Mouse (Mus musculus) hindbrain, embryonic 13.5 days (tissue): ENCODE data around the gene Cpne6. TPM values are rescaled to one million over a fixed set of nuclear protein-coding genes. Genes with fewer than 3 reads are reported as not detected.

ENCODE experiments used
- ATAC-seq: fragments of 200-750 bp; cut with Nextera tagmentation; 2 replicates; pipeline ENCODE4 v1.8.0; 2017; ENCODE audit warnings: moderate TSS enrichment; ENCODE audit not compliant: low FRiP score
- H3K27ac ChIP-seq: fragments of 300-500 bp; sonication (generic); 2 replicates; pipeline ENCODE4 v1.5.1; 2015; ENCODE audit warnings: inconsistent platforms, mild to moderate bottlenecking, moderate library complexity
- H3K27me3 ChIP-seq: fragments of 300-500 bp; sonication (generic); 2 replicates; pipeline ENCODE4 v1.6.1; 2015; ENCODE audit warnings: mild to moderate bottlenecking, inconsistent platforms
- H3K36me3 ChIP-seq: fragments of 300-500 bp; sonication (generic); 2 replicates; pipeline ENCODE4 v1.6.1; 2015; ENCODE audit warnings: mild to moderate bottlenecking, inconsistent platforms
- H3K4me1 ChIP-seq: fragments of 300-500 bp; sonication (generic); replicated peaks from 2 replicates; pipeline ENCODE4 v1.6.1; 2015; ENCODE audit warnings: inconsistent platforms
- H3K4me2 ChIP-seq: fragments of 300-500 bp; sonication (generic); 2 replicates; pipeline ENCODE4 v1.6.1; 2015; ENCODE audit warnings: inconsistent platforms, mild to moderate bottlenecking, moderate library complexity
- H3K4me3 ChIP-seq: fragments of 300-500 bp; sonication (generic); 2 replicates; pipeline ENCODE4 v1.5.1; 2015; ENCODE audit warnings: mild to moderate bottlenecking, inconsistent platforms
- H3K9ac ChIP-seq: fragments of 300-500 bp; sonication (generic); 2 replicates; pipeline ENCODE4 v1.6.1; 2015; ENCODE audit warnings: mild to moderate bottlenecking, inconsistent platforms
- H3K9me3 ChIP-seq: fragments of 300-500 bp; sonication (generic); 2 replicates; pipeline ENCODE4 v1.6.1; 2016; ENCODE audit warnings: inconsistent platforms
- WGBS: fragments of 180-500 bp; shearing (Covaris S2); methylation state at CpG from one replicate; pipeline ENCODE4 v1.1.7; 2015; 5-methylcytosine and 5-hydroxymethylcytosine counted together
- polyA plus RNA-seq: library from polyadenylated mRNA; unstranded; fragments of >200 nt; fragmentation: Nextera tagmentation; extraction: Ambion mirVana; gene quantifications from 2 replicates; pipeline ENCODE4 v1.2.1, GENCODE M21; 2015

Cpne6 gene
- polyA plus RNA-seq, 1 experiment from 2014 or later = 2.5 TPM

DNA sequence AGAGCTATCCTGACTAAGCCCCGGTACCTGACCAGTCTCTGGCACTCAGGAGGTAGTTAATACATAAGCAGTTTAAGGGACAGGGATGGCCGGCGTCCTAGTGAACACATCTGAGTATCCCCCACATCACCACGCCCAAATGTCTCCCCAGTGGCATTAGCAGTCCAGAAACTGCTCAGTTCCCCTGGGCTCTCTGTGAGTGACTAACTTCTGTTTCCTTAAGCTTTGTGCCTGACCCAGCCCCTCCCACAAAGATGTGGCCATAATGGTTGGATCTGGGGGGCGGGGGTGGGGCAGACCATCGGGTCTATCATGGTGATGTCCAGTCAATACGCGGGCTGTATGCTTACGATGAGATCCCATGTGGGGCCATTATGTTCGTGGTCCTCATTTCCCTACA, 705 bp upstream of the Cpne6 start:
- ATAC-seq = no peak
- no peak overlapping the region for H3K4me2 ChIP-seq
- peaks cover 11% of the 10 kb centered on the region; the same call in 1 of the 2 replicates for H3K36me3 ChIP-seq
- no peak overlapping the region for H3K9ac ChIP-seq
- H3K27ac ChIP-seq = no peak overlapping the region
- H3K27me3 ChIP-seq = peaks cover 6% of the 10 kb centered on the region
- peaks cover 21% of the 10 kb centered on the region for H3K4me1 ChIP-seq
- 68% methylated on average over 10 of the region's 10 CpGs for WGBS
- no peak overlapping the region for H3K4me3 ChIP-seq
- no peaks in the 10 kb centered on the region for H3K9me3 ChIP-seq

DNA sequence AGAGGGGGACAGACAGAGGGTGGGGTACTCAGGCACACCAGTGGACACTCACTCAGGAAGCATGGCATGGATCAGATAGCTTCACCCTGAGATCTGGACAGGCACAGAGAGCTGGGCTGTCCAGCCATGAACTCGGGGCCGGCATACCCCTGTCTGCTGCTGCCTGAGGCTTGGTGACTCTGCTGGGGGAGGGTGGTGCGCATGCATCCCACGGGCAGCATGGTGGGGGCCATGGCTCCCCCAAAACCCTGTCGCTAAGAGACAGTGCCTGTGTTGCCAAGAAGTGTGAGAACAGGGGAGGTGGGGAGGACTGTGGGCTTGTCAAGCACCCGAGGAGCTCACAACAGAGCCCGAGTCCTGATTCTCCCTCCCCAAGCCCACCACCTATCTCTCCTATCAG, 792 bp downstream of the Cpne6 start:
- 56% methylated on average over 7 of the region's 7 CpGs for WGBS
- Histone ChIP-seq H3K4me2 (no peak overlapping the region), H3K9ac (0 out of 2 replicates have a peak overlapping the region, but pooled peaks have one; percentile 29)

DNA sequence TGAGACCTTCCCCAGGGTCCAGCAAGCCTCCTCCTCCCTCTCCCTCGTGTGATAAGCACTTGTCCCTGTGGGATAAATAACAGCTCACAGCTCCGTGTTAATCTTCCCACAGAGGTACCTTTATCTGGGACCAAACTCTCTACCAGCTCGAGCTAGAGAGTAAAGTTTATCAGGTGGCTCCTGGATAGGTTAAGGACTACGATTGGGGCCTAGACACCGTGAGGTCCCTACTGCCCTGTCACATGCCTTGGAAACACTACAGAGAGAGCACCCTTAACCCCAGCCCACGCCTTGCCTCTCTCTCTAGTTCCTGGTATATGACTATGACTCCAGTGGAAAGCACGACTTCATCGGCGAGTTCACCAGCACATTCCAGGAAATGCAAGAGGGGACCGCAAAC, 3.7 kb downstream of the Cpne6 start:
- Histone ChIP-seq H3K4me3 (no peak overlapping the region), H3K9me3 (no peaks in the 10 kb centered on the region), H3K9ac (no peak overlapping the region), H3K36me3 (no peaks in the 10 kb centered on the region), H3K4me1 (peaks cover 28% of the 10 kb centered on the region), H3K27ac (no peak overlapping the region), H3K27me3 (peaks cover 6% of the 10 kb centered on the region), H3K4me2 (no peak overlapping the region)
- WGBS = 71% methylated on average over 10 of the region's 10 CpGs
- no peak for ATAC-seq

More for the DNA sequence above, 792 bp downstream of the Cpne6 start:
- Histone ChIP-seq H3K4me1 (peaks cover 21% of the 10 kb centered on the region), H3K27me3 (peaks cover 6% of the 10 kb centered on the region), H3K27ac (no peak overlapping the region), H3K9me3 (no peaks in the 10 kb centered on the region), H3K4me3 (no peak overlapping the region), H3K36me3 (peaks cover 8% of the 10 kb centered on the region; the same call in 1 of the 2 replicates)
- peak; percentile 29; the same call in 1 of the 2 replicates for ATAC-seq

DNA sequence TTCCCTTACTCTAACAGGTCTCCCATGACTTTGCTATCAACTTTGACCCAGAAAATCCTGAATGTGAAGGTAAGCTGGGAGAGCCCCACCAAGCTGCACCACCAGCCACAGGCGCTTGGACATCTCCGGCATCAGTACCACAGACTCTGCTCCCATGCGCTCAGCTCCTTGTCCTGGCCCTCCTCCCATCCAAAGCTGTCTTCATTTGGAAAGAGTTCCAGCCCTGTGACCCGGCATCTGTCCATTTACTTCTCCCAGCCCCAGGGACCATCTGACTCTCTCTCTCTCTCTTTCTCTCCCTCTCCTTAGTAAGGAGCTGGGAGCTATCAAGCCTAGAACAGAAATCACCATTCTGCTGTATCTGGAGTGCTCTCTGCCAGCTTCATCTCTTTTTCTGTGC, 5.6 kb downstream of the Cpne6 start:
- H3K4me2 ChIP-seq = no peak overlapping the region
- WGBS = 90% methylated on average over 4 of the region's 4 CpGs
- no peak for ATAC-seq
- H3K4me1 ChIP-seq = peaks cover 31% of the 10 kb centered on the region
- no peak overlapping the region for H3K27ac ChIP-seq
- H3K9me3 ChIP-seq = no peaks in the 10 kb centered on the region
- no peak overlapping the region for H3K4me3 ChIP-seq
- no peak overlapping the region for H3K9ac ChIP-seq
- H3K27me3 ChIP-seq = peaks cover 8% of the 10 kb centered on the region
- H3K36me3 ChIP-seq = no peaks in the 10 kb centered on the region

DNA sequence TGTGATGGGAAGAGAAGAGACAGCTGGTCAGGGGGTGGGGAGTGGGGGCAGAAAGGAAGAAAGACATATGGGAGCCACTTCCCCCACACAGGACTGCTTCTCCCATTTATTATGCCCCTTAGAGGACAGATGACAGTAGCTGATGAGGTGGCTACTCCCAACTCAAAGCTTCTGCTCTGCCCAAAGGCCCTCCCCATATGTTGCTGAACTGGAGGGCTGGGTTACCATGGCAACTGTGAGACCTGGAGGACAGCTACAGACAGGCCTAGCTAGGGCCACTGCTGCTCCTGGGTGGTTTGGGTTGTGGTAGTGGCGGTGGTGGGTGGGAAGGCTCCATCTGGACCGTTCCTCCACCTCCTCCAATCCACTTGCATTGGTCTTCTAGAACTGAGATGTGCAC, 8.7 kb downstream of the Cpne6 start:
- WGBS = 14% methylated on average over 2 of the region's 2 CpGs

DNA sequence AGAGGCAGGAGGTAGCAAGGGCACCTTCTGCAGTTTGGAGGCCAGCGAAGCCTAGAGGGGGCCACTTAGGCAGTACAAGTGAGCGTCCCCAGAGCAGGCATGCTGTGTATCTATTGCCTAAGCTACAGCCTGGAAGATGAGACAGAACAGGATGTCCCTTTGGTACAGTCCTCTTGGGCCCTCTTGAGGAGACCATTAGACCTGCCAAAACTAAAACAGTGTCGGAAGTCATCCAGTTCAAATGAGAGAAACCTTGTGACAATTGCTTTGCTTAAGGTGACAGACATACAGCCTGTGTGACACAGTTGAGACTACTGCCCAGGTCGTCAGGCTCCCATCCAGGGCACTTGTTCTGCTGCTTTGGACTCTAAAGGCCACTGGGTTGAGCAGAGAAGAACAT, 9.4 kb downstream of the Cpne6 start:
- H3K4me2 ChIP-seq = no peak overlapping the region

More for the DNA sequence above, 8.7 kb downstream of the Cpne6 start:
- peak overlapping the region; percentile 60 for H3K27ac ChIP-seq
- H3K4me3 ChIP-seq = no peak overlapping the region
- ATAC-seq = peak; percentile 75
- H3K36me3 ChIP-seq = no peaks in the 10 kb centered on the region
- no peak overlapping the region for H3K9ac ChIP-seq
- peaks cover 24% of the 10 kb centered on the region; the same call in 1 of the 2 replicates for H3K27me3 ChIP-seq
- peaks cover 26% of the 10 kb centered on the region for H3K4me1 ChIP-seq
- no peaks in the 10 kb centered on the region for H3K9me3 ChIP-seq
- no peak overlapping the region for H3K4me2 ChIP-seq

DNA sequence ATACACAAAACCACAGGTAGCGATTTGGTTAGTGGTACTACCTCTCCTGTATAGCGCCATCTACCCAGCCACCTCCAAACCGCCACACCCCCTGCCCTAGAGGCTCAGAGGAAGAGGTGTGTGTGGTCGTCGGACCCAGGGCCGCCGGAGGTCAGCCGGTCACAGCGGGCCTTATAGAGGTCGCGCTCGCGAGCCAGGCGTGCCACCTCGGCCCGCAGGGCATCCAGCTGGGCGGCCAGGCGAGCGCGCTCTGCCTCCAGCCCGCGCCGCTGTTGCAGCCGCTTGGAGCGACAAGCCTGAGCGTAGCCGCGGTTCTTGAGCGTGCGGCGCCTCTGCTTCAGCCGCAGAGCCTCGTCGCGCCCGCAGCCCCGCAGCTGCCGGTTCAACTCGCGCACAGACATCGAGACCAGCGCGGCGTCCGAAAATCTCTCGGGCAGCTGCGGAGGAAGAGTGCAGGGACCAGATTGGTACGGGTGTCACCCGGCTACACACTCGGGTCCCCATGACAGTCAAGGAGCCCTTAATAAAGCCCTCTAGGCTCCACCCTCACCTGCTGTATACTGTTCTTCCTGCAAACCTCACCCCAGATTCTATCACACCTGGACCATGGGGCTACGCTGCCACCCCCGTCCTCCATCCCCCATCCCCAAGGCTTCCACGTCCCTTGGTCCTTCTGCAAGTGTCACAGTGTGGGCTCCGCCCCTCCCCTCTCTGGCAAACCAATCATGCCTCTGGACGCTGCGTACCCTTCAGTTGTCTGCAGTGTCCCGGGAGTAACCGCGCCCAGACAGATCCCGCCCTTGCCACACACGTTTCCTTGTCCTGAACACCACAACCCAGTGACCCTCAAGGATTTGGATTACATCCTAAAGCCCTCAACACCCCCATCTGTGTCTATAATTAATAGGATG, 10.5 kb downstream of the Cpne6 start:
- peak overlapping the region; percentile 74 for H3K9ac ChIP-seq
- WGBS = 1% methylated on average over 61 of the region's 61 CpGs
- peaks cover 36% of the 10 kb centered on the region for H3K27me3 ChIP-seq

More for the DNA sequence above, 9.4 kb downstream of the Cpne6 start:
- Histone ChIP-seq H3K9me3 (no peaks in the 10 kb centered on the region), H3K4me1 (peaks cover 26% of the 10 kb centered on the region), H3K4me3 (no peak overlapping the region), H3K36me3 (no peaks in the 10 kb centered on the region), H3K27ac (peak overlapping the region; percentile 60), H3K27me3 (peaks cover 28% of the 10 kb centered on the region), H3K9ac (no peak overlapping the region; the same call in 1 of the 2 replicates)
- no peak for ATAC-seq
- WGBS = 59% methylated on average over 4 of the region's 4 CpGs

DNA sequence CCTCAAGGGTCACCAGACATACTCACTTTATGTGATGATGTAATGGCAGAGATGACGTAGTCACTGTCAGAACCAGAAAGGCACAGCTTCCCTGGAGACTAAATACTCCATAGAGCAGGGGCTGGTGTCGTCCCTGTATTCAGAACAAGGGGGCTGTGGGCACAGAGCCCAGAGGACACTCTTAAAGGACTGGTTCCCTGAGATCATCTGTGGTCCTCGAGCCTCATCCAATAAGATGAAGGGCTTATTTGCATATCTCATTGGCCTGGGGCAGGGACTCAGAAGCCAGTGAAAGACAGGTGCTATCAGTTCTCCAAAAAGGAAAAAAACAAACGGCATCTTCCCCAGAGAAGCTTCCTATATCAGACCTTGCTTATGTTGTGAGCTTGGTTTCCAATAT, 13.8 kb downstream of the Cpne6 start:
- no peak overlapping the region for H3K4me3 ChIP-seq
- no peak overlapping the region for H3K9ac ChIP-seq
- H3K4me1 ChIP-seq = peaks cover 12% of the 10 kb centered on the region
- no peak overlapping the region for H3K4me2 ChIP-seq
- H3K27me3 ChIP-seq = peaks cover 37% of the 10 kb centered on the region
- H3K36me3 ChIP-seq = no peaks in the 10 kb centered on the region
- 53% methylated on average over 4 of the region's 4 CpGs for WGBS
- no peak overlapping the region for H3K27ac ChIP-seq
- H3K9me3 ChIP-seq = no peaks in the 10 kb centered on the region
- ATAC-seq = no peak

More for the DNA sequence above, 10.5 kb downstream of the Cpne6 start:
- ATAC-seq = peak; percentile 73
- Histone ChIP-seq H3K27ac (peak overlapping the region; percentile 77), H3K4me2 (peak overlapping the region; percentile 87), H3K4me3 (peak overlapping the region; percentile 54), H3K4me1 (peaks cover 26% of the 10 kb centered on the region), H3K9me3 (no peaks in the 10 kb centered on the region), H3K36me3 (no peaks in the 10 kb centered on the region)

DNA sequence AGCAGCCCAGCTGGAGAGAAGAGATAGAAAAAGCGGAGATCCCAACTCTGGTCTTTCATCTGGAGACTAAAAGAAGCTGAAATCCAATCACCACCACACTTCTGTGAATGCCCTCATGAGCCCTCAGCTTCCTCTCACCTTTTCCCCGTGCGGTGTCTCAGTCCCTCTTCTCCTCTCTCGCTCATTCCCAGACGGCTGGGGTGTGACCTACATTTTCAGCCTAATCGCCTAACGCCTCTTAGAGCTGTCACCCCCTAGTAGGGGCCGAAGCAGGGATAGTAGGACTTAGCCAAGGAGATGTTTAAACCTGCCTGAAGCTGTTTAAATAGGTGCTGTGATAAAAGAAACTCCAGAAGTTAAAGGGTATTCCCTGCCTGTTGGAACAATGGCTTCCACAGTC, 14.5 kb downstream of the Cpne6 start, which contains the start of gene Nrl:
Gene Nrl, minus strand, starts transcription at position 197 of the 400 bp plus-strand sequence.
- no peak within 1 kb of the TSS for H3K27ac ChIP-seq
- no peaks in the 10 kb centered on the region for H3K9me3 ChIP-seq
- WGBS = 55% methylated on average over 8 of the region's 8 CpGs
- H3K4me3 ChIP-seq = no peak within 1 kb of the TSS
- peaks cover 5% of the 10 kb centered on the region for H3K4me1 ChIP-seq
- no peak for ATAC-seq
- H3K4me2 ChIP-seq = no peak within 1 kb of the TSS
- no peaks in the 10 kb centered on the region for H3K36me3 ChIP-seq
- peaks cover 43% of the 10 kb centered on the region for H3K27me3 ChIP-seq
- H3K9ac ChIP-seq = no peak within 1 kb of the TSS

DNA sequence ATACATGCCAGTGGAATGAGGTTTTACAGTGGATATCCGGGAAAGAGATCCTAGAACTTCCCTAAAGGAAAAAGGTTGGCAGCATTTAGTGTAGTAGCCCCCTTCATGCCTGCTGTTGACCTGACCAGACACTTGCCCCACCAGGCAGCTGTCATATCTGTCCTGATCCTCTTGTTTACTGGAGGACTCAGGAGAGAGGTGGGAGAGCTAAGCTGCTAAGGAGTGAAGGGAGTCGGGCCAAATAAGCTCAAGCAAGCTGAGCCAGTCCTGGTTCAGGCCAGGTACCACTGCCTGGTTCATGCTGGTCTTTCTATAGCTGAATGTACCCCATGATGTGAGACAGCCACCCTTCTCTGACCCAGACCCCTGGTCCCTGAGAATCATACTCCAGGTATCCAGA, 16.4 kb downstream of the Cpne6 start:
- H3K36me3 ChIP-seq = no peaks in the 10 kb centered on the region
- ATAC-seq = no peak
- no peaks in the 10 kb centered on the region for H3K4me1 ChIP-seq
- 83% methylated on average over 2 of the region's 2 CpGs for WGBS
- no peak overlapping the region for H3K9ac ChIP-seq
- no peaks in the 10 kb centered on the region for H3K9me3 ChIP-seq
- H3K4me2 ChIP-seq = no peak overlapping the region
- H3K4me3 ChIP-seq = no peak overlapping the region
- no peak overlapping the region for H3K27ac ChIP-seq
- H3K27me3 ChIP-seq = peaks cover 45% of the 10 kb centered on the region

DNA sequence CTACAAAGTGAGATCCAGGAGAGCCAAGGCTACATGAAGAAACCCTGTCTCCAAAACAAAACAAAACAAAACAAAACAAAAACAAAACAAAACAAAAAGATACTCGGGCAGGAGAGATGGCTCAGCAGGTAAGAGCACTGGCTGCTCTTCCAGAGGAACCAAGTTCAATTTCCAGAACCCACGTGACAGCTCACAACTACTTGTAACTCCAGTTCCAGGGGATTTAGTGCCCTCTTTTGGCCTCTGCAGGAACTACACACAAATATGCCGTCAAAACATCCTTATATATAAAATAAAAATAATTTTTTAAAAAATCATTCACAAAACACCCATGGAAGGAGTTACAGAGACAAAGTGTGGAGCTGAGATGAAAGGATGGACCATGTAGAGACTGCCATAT, 17.7 kb downstream of the Cpne6 start:
- no peak for ATAC-seq
- no peak overlapping the region for H3K4me3 ChIP-seq
- H3K9ac ChIP-seq = no peak overlapping the region
- H3K9me3 ChIP-seq = no peaks in the 10 kb centered on the region
- H3K36me3 ChIP-seq = no peaks in the 10 kb centered on the region
- peaks cover 32% of the 10 kb centered on the region for H3K27me3 ChIP-seq
- WGBS = 22% methylated on average over 3 of the region's 3 CpGs
- no peak overlapping the region for H3K4me2 ChIP-seq
- no peak overlapping the region for H3K27ac ChIP-seq
- no peaks in the 10 kb centered on the region for H3K4me1 ChIP-seq

DNA sequence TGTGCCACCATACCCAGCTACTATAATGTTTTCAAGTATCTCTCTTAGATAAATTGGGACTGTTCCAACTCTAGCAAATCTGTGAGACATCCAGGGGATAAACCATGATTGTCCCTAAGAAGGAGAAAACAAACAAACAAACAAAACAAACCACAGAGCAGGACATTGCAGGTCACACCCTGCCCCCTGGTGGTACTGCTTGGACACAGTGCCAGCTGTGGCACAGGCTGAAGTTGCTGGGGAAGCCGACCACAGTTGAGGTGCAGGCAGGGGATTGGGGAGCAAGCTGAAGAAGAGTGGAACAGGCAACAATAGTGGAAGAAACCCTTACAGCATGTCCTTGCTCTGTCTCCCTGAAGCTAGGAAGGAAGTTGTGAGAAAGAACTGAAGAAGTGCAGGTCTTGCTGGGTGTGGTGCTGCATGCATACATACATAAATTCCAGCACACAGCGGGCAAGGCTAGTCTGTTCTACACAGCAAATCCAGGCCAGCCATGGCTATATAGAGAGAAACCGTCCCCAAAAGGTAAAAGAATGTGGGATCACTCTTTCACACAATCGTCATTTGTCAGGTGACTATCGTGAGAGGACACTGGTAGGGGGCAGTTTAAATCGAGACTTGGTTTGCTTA, 26.0 kb downstream of the Cpne6 start:
- no peak for ATAC-seq
- H3K4me1 ChIP-seq = peaks cover 18% of the 10 kb centered on the region
- H3K27me3 ChIP-seq = peaks cover 7% of the 10 kb centered on the region; the same call in 1 of the 2 replicates
- H3K4me2 ChIP-seq = no peak overlapping the region
- no peak overlapping the region for H3K4me3 ChIP-seq
- no peaks in the 10 kb centered on the region for H3K9me3 ChIP-seq
- H3K27ac ChIP-seq = no peak overlapping the region
- 62% methylated on average over 6 of the region's 6 CpGs for WGBS
- no peak overlapping the region for H3K9ac ChIP-seq
- H3K36me3 ChIP-seq = no peaks in the 10 kb centered on the region
